Mouse (Mus musculus): ENCODE data around the gene Uspl1.
"Not testable (repeated sequence)": the region's sequence is repeated elsewhere in the genome, so short reads cannot be mapped to it uniquely, and the experiment has no call there.

Uspl1 gene

DNA sequence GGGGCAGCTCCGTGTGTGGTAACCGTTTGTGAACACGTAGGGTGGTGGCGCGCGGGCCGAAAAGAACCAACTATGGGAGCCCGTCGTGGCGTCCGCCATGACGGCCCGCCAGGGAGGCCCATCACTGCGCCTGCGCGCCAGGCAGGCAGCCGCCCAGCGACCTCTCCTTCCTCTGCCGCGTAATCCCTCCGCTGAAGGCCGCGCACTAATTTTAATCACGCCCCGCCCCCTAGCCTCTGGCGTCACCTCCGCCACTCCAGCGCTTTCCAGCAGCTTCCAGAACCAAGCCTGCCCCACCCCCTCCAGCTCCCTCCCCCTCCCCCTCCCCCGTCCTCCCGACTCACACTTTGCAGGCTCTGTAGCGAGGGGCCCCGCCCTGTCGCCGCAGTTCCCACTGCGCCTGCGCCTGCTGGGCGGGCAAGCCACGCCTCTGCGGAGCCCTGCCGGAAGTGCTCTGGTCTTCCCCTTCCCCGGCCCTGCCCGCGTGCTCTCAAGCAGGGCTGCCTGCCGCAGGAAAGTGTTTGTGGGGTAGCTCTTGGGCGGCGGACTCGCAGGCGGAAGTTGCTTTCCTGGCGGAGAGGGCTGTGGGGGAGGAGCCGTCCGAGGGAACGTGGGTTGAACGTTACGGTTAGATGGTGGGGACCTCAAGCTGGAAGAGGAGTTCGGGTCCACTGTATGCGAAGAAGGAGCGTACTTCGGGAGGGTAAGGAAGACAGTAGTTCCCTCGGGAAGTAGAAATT is at the start of gene Uspl1, which contains the start of gene Hmgb1:
Gene Uspl1, plus strand, starts transcription at position 247 of the 740 bp plus-strand sequence.
Gene Hmgb1, minus strand, starts transcription at position 386 of the 740 bp plus-strand sequence.
- peak; percentile 98 to 99 for DNase-seq (ENCODE audit: low spot score in 2 of 2)

DNA sequence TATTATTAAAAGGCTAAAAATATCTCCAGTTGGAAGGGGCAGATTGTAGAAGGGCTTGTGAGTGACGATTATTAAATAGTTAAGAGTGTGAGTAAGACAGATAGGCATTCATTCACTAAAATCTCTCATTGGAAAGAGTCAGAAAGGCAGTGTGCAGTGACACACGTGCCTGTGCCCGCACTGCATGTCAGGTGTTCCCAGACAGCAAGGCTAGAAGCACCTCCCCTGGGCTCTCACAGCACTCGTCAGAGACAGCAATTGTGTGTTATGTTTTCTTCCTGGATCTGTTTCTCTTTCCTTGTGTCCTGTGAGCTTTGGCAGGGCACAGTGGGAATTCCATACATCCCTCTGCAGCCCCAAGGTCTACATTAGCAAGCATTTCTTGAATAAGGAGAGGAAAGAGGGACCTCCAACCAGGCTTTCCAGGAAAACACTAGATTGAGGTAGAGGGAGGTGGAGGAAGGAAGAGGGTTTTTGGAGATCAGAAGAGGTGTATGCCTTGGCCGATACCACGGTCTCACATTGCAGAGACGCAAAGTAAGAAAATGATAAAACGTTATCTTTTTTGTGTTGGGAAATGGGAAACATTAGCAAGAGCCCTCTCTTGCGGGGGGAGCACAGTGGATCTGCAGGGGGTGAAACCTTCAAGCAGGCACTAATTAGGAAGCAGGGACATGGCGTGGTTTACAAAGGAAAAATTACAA is 49.2 kb upstream of the Uspl1 start:
- DNase-seq (ENCODE audit: low spot score in 2 of 2) = no peak

DNA sequence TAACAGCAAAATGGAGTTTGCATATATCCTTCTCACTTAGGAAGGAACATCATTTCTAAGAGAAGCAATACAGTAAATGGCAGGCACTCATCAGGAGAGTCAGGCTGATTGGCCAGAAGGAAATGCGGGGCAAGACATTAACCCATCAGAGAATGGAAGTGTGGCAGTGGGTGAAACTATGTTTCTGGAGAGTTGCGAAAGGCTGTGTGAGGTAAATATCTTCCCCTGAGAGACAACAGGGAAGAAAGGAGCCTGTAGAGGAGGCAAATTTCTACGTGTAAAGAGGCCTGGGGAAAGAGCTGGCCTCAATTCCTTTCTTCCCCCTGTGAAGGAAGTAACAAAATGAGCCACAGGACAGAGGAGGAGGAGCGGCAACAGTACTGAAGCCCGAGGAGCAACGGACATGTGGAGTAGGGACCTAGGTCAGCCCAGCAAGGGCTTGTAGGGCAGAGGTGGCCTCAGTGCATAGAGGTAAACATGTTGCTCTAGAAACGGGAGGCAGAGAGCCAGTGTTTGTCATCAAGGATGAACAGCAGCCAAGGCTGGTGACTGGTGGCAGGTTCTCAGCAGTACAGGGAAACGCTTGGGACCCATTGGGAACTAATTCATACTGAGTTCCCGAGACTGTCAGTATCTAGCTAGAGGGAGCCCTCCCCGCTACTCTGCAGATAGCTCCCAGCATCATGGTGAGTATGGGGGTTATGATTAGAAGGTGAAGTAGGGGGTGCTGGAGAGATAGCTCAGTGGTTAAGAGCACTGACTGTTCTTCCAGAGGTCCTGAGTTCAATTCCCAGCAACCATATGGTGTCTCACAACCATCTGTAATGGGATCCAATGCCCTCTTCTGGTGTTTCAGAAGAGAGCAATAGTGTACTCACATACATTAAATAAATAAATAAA is 48.4 kb upstream of the Uspl1 start:
- no peak for DNase-seq (ENCODE audit: low spot score in 2 of 2)

DNA sequence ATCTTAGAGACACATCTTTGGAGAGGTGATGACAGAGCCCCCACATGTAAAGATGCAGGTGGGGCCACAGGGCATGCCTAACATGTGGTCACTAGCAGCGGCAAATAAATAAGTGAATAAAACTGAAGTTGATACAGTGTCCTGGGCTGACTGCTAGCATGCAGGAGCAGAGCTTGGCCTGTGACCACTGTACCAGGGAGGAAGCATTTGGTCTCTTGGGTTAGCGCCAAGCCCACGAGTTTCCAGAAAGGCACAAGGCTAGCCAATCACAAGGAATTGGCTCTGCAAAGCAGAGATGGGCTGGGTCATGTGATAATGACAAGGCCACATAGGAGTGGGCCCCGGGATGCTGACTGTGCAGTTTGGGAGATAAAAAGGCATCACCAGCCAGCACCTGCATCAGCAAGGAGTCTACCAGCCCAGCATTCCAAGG is 47.2 kb upstream of the Uspl1 start:
- no peak for DNase-seq (ENCODE audit: low spot score in 2 of 2)

DNA sequence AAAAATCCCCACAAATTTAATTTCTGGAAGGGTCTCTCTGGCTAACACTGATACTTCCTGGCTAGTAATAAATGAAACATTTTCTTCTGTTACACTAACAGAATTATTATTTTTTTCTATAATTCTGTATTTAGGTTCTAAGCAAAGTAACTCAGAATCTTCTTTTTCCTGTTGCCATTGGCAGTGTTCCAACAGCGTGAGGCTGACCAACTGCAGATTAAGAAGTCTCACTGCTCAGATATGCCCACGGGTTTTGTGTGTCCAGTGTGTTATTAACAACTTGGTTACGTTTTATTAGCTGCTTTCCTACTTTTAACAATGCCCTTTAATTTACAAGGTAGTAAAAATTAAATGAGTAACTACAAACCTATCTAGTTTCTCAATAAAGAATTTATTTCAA is 46.7 kb upstream of the Uspl1 start:
- no peak for DNase-seq (ENCODE audit: low spot score in 2 of 2)

DNA sequence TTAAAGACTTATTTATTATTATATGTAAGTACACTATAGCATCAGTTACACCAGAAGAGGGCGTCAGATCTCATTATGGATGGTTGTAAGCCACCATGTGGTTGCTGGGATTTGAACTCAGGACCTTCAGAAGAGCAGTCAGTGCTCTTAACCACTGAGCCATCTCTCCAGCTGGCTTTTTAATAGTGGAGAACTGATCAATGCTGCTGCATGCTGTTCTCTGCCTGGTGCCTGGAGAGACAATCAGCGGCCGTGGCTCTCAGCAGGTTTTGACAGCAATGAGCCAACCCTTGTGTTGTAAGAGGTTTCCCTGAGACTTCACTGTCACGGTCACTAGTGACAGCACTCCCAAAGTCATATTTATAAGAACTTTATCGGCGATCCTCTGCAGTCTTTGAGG is 46.1 kb upstream of the Uspl1 start:
- not testable (repeated sequence) for DNase-seq (ENCODE audit: low spot score in 2 of 2)

DNA sequence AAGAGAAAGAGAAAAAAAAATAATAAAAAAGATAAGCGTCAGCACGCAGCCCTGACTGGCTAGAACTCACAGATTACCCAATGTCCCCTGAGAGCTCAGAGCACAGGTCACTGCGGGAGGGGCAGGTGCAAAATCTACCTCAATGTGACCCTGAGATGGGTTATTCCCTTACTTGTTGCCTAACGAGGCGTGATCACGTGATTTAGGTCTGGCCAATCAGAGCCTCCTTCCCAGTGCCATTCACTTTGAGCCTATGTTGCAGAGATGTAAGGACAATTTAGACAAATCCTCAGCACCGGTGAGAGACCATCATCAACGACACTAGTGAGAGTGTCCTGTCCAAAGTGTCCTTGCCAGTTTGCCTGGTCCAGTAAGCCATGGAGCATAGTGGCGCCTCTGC is 43.8 kb upstream of the Uspl1 start:
- no peak for DNase-seq (ENCODE audit: low spot score in 2 of 2)

DNA sequence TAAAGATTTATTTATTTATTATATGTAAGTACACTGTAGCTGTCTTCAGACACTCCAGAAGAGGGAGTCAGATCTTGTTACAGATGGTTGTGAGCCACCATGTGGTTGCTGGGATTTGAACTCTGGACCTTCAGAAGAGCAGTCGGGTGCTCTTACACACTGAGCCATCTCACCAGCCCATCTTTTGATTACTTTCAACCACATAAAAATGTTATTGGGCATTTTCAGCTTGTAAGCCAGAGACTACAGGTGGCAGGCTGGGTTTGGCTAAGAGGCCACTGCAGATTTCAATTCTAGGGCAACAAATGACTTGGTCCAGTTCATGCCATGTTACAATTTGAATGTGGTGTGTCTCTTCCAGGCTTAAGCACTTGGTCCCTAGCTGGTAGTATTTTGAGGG is 43.0 kb upstream of the Uspl1 start:
- not testable (repeated sequence) for DNase-seq (ENCODE audit: low spot score in 2 of 2)

DNA sequence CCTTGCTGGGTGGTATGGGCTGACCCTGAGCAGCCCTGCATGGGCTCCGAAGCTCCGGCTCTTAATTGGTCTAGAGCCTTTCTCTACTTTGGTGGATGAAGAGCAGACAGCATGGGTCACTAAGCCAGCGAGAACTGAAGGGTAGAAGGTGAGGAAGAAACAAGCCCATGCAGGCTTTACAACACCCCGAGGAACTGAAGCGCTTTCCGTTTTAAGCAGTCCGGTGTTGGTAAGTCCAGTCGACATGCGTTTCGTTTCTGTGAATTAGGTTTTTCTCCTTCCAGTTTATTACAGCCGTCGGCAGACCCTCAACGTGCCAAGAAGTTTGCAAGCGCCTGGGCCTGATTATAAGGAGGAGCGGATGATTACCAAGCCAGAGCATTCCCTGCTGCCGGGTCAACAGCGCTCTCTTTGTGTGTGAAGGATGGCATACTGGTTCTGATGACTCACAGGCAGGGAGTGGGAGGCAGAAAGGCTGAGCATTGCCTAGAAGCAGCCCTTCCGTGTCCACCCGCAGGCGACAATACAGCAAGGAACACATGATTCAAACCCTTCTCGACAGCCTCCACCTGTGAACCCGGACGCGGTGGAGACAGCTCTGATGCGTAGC is 40.3 kb upstream of the Uspl1 start:
- peak; percentile 46 to 55 for DNase-seq (ENCODE audit: low spot score in 2 of 2)

DNA sequence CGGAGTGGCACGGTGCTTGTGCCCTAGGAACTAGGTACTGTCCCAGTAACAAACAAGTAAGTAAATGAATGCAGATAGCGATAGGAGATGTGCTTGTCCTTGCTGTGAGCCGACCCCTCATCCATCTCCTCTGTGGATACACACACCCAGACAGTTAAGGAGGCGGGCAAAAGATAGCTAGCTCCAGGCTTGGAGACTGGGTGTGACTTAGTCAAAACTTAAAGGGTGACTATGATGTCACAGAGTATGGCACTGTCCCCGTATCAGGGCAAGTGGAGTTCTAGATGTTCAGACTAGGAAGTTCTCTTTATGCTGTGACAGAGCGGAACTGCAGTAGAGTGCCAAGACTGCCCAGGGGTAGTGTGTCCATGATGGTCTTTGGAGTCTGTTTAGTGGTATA is 37.5 kb upstream of the Uspl1 start:
- no peak for DNase-seq (ENCODE audit: low spot score in 2 of 2)

DNA sequence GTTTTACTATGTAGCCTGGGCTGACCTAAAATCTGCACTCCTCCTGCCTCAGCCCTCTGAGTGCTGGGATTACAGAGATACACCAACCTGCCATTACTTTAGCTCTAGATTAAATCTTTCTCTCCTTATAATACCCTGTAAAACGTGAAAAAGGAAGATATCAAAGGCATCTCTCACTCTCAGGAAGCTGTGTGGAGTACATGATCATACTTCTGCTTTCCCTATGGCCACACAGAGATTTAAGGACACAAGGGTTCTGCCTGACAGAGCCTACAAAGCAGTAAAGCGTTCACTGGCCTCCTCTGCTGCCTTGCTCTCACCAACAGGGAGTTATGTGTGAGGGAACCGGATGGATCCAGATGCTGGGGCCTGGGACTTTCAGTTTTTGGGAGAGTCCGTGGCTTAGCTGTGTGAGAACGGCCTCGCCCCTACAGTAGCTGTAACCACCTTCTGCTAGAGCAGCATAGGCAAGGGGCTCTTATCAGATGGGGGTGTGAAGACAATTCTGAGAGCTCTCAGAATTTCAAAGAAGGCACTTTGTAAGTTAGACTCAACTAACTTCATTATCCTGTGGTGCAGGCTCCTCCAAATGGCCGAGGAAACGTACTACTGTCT is 36.7 kb upstream of the Uspl1 start:
- DNase-seq (ENCODE audit: low spot score in 2 of 2) = no peak

DNA sequence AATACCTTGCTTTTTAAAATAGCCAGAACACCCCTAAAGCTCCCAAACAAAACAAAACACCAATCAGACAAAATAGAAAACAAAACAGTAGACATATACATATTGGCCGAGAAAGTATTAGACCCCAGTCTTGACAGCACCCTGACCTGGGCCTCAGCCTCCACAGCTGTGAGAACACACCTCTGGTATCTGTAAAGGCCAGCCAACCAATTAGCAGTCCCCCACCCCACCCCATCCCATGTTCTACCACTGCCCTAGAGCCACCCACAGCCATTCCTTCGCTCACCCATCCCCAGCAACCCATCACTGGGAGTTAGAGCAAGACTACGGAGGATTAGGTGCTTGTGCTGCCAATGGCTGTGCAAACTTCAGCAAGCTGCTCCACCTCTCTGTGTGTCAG is 33.3 kb upstream of the Uspl1 start:
- no peak for DNase-seq (ENCODE audit: low spot score in 2 of 2)

DNA sequence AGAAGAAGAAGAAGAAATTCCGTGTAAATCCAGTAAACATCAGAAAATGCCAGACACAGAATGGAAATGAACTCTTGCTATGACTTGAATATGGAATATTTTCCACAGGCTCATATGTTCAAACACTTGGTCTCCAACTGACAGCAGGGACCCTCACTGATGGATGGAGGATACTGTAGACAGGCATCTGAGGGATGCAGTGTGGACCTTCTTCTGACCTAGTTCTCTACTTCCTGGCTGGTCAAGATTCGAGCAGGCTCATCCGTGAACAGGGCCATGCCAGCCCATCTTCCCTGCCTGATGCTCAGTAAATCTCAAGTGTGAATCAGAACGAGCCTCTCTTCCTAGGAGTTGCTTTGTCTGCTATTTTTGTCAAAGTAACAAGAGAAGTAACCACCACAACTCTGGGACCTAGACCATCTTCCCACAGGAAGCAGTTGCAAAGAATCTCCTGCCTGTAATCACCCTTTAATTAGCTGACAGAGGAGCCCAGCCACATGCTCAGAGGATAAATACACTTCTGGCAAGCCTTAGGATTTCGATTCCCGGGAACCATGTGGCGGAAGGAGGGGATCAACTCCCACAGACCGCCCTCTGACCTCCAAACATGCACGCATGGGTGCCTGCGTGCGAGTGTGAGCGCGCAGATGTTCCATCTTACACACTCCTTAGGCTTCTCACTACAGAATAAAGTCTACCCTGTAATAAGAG is 31.9 kb upstream of the Uspl1 start:
- DNase-seq (ENCODE audit: low spot score in 2 of 2) = no peak

DNA sequence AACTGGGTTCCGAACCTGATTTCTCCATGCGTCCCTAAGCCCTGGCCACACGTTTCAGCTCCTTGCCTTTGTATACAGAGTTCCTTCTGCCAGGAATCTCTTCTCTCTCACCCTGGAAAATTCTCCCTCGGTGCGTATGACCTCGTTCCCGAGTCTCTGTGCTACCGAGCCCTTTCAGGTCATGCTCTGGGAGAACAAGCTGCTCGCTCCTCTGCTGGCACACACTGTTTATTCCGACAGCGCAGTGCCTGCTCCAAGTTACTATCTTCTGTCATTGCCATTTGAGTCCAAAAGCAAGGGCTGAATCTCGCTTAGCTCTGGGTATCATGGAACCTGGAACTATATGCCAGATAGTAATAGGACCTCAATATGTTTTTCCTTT is 31.4 kb upstream of the Uspl1 start:
- DNase-seq (ENCODE audit: low spot score in 2 of 2) = peak in 1 of 2 experiments; percentile 5

DNA sequence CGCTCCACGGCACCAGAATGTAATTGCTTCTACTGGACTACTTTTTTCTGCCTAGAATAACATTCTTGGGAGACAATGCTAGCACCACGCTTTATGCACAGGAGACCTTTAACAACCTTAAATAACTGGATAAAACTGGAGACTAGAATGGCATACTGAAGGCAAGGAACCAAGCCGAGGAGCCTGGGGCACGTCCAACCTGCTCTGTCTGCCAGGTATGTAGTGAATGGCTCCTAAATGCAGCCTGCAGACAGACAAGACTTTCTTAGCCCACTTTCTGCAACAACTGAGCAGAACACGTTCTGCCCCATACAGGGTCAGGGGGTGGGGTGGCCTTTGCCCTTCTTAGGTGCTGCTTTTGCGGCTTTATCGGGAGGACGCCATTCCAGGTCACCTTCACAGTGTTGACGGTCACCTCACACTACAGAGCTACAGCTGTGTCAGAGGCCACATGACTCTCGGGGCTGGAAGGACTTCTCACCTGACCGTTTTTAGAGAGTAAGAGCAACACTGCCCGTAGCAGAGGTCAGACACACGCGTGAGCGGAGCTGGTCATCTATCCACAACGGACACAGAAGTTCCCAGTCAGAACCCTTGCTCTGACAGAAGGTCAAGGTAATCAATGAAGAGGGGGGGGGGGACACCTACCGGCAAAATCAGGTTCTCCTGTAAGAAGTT is 27.1 kb upstream of the Uspl1 start:
- no peak for DNase-seq (ENCODE audit: low spot score in 2 of 2)

DNA sequence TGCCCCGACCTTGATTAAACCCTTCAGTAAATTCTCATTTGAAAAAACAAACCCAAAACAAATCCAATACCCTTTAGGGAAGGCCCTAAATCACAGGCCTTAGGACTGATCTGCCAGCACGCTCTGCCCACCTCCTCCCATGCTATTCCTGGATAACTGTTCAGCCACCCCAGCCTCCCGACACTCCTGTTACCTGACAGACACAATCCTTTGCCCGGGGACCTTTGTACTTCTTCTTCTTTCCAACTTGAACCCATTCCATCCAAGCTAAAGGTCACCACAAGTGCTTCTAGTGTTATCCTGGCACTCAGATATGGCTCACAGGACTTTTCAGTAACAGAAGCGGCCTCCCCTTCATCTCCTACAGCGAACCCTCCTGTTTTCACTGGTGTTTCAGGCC is 25.1 kb upstream of the Uspl1 start:
- no peak for DNase-seq (ENCODE audit: low spot score in 2 of 2)

DNA sequence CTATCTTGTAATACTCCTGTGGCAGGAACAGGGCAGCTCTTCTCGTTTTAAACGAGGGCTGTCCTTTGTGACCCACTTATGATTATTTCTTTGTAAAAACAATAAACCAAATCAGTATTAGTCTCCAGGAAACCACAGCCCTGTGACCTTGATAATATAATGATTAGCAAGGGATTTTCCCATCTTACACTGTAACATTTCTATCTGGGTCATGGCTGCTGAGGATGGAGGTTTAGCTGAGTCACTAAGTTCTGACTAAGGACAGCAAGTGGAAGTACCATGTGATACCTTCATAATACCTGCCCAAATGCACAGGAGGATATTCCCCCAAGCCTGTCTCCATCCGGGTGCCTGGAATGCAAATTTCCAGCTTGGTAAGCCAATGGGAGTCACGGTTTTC is 23.7 kb upstream of the Uspl1 start:
- no peak for DNase-seq (ENCODE audit: low spot score in 2 of 2)

DNA sequence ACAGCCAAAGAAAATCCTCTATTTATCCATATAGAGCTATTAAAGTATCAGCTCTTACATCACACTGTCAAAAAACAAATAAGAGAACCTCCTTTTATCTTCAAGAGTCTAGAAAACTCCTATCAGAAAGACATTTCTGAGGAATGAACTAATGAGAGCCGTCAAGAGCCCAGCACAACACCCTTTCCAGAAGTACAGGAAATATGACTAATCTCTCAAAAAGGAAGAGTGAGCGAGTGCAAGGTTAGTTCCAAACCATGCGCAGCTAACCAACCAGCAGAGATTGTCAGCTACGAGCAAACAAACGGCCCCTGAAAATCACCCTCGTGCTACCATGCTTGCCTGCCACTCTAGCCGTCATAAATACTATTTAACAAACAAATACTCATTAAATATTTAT is 21.3 kb upstream of the Uspl1 start:
- no peak for DNase-seq (ENCODE audit: low spot score in 2 of 2)

DNA sequence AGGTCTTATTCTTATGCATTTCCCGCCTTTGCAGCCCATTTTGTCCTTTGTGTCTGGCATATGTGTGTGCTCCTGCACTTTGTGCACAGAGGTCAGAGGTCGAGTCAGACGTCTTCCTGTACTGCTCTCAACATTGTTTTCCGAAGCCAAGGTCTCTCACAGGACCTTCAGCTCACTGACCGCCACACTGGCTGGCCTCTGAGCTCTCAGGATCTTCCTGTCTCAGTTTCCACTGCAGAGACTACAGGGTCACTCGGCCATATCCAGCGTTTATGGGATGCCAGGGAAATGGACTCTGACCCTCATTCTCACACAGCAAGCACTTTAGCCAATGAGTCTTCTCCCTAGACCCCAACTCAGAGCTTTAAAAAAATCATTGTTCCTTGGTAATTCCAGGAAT is 19.3 kb upstream of the Uspl1 start:
- no peak for DNase-seq (ENCODE audit: low spot score in 2 of 2)

DNA sequence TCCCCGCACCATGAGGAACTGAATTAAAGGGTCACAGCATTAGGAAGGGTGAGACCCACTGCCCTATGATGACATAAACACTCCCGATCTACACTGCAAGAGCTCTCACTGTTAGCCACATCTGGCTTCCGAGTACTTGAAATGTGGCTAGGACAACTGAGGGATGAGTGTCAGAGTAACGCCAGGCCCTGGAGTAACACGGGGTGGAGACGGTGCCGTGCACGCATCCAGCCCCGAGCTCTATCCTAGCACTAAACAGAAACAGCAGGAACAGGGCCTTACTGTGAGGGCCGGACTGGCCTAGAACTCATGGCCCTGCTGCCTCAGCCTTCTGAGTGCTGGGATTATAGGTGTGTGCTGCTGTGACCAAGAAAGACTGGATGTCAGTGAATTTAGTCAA is 18.1 kb upstream of the Uspl1 start:
- no peak for DNase-seq (ENCODE audit: low spot score in 2 of 2)

Data from urinary bladder, postnatal 36 days (tissue).